Mouse (Mus musculus) hindbrain, embryonic 14.5 days (tissue): ENCODE data around the gene Prx. TPM values are rescaled to one million over a fixed set of nuclear protein-coding genes. Genes with fewer than 3 reads are reported as not detected.

ENCODE experiments used
- ATAC-seq: fragments of 200-750 bp; cut with Nextera tagmentation; 2 replicates; pipeline ENCODE4 v1.8.0; 2017; ENCODE audit warnings: moderate number of reproducible peaks, mild to moderate bottlenecking, moderate TSS enrichment, moderate library complexity; ENCODE audit not compliant: low FRiP score
- DNase-seq: peaks from one replicate; pipeline ENCODE4 v3.0.0-alpha.2; 2015; ENCODE audit warnings: low spot score
- H3K27ac ChIP-seq: fragments of 300-500 bp; sonication (generic); 2 replicates; pipeline ENCODE4 v1.5.1; 2014; ENCODE audit warnings: mild to moderate bottlenecking, moderate library complexity
- H3K27me3 ChIP-seq: fragments of 300-500 bp; sonication (generic); 2 replicates; pipeline ENCODE4 v1.6.1; 2014; ENCODE audit warnings: mild to moderate bottlenecking, low read length, mixed read lengths; ENCODE audit not compliant: control insufficient read depth, insufficient read depth
- H3K36me3 ChIP-seq: fragments of 300-500 bp; sonication (generic); replicated peaks from 2 replicates; pipeline ENCODE4 v1.6.1; 2014; ENCODE audit not compliant: control insufficient read depth, insufficient read depth
- H3K4me1 ChIP-seq: fragments of 300-500 bp; sonication (generic); replicated peaks from 2 replicates; pipeline ENCODE4 v1.6.1; 2014; ENCODE audit warnings: antibody characterized with exemption, low read length, mixed read lengths; ENCODE audit not compliant: control insufficient read depth, insufficient read depth
- H3K4me2 ChIP-seq: fragments of 300-500 bp; sonication (generic); replicated peaks from 2 replicates; pipeline ENCODE4 v1.6.1; 2014; ENCODE audit warnings: mild to moderate bottlenecking, moderate library complexity
- H3K4me3 ChIP-seq: fragments of 300-500 bp; sonication (generic); replicated peaks from 2 replicates; pipeline ENCODE4 v1.5.1; 2014; ENCODE audit warnings: mild to moderate bottlenecking, low read length
- H3K9ac ChIP-seq: fragments of 300-500 bp; sonication (generic); 2 replicates; pipeline ENCODE4 v1.6.1; 2014
- H3K9me3 ChIP-seq: fragments of 300-500 bp; sonication (generic); 2 replicates; pipeline ENCODE4 v1.6.1; 2016; ENCODE audit warnings: low read length; ENCODE audit not compliant: control insufficient read depth
- WGBS: fragments of 180-500 bp; shearing (Covaris S2); extraction: QIAGEN DNeasy Blood & Tissue Kit; methylation state at CpG from one replicate; pipeline ENCODE4 v1.1.7; 2014; 5-methylcytosine and 5-hydroxymethylcytosine counted together
- polyA plus RNA-seq: library from polyadenylated mRNA; unstranded; fragments of >200 nt; fragmentation: Nextera tagmentation; extraction: Ambion mirVana; gene quantifications from 2 replicates; pipeline ENCODE4 v1.2.1, GENCODE M21; 2014

Gene Prx
- polyA plus RNA-seq = 0.50 and 0.93 TPM in 2 replicates

- H3K36me3 ChIP-seq = no peaks in the 10 kb centered on the region
- H3K4me3 ChIP-seq = no peak within 1 kb of the TSS
- ATAC-seq (no peak), DNase-seq (no peak)
- H3K9me3 ChIP-seq = no peaks in the 10 kb centered on the region
- H3K4me1 ChIP-seq = no peaks in the 10 kb centered on the region
- H3K27ac ChIP-seq = no peak within 1 kb of the TSS
- H3K27me3 ChIP-seq = no peaks in the 10 kb centered on the region
- no peak within 1 kb of the TSS for H3K4me2 ChIP-seq
- WGBS = 73% methylated on average over 3 of the region's 3 CpGs
- H3K9ac ChIP-seq = no peak within 1 kb of the TSS
Measured at GRCm38 (mm10) chr7:27499036-27499435, at the start of gene Prx. Gene Prx (plus strand): TSS chr7:27499324.

GRCm38 (mm10) chr7:27451359-27451758 lies 47.8 kb upstream of the Prx start:
- Histone ChIP-seq H3K36me3 (no peaks in the 10 kb centered on the region), H3K4me1 (peaks cover 7% of the 10 kb centered on the region), H3K9ac (no peak overlapping the region), H3K4me2 (no peak overlapping the region), H3K27me3 (no peaks in the 10 kb centered on the region), H3K27ac (no peak overlapping the region), H3K4me3 (no peak overlapping the region), H3K9me3 (no peaks in the 10 kb centered on the region)
- DNase-seq (no peak), ATAC-seq (no peak)
- WGBS = 95% methylated on average over 2 of the region's 2 CpGs

GRCm38 (mm10) chr7:27452206-27452770 lies 46.8 kb upstream of the Prx start:
- Histone ChIP-seq H3K27ac (no peak overlapping the region), H3K4me3 (no peak overlapping the region), H3K9me3 (no peaks in the 10 kb centered on the region), H3K27me3 (no peaks in the 10 kb centered on the region), H3K9ac (no peak overlapping the region), H3K4me2 (no peak overlapping the region), H3K4me1 (no peaks in the 10 kb centered on the region; the same call in 1 of the 2 replicates), H3K36me3 (no peaks in the 10 kb centered on the region)
- no peak for DNase-seq
- ATAC-seq = no peak
- 55% methylated on average over 13 of the region's 13 CpGs for WGBS

GRCm38 (mm10) chr7:27454461-27455121 lies 44.5 kb upstream of the Prx start:
- ATAC-seq (no peak), DNase-seq (no peak)
- no peak overlapping the region for H3K4me2 ChIP-seq
- H3K9ac ChIP-seq = no peak overlapping the region
- no peak overlapping the region for H3K27ac ChIP-seq
- no peaks in the 10 kb centered on the region for H3K4me1 ChIP-seq
- no peaks in the 10 kb centered on the region for H3K27me3 ChIP-seq
- H3K36me3 ChIP-seq = no peaks in the 10 kb centered on the region
- H3K4me3 ChIP-seq = no peak overlapping the region
- WGBS = 82% methylated on average over 10 of the region's 10 CpGs
- H3K9me3 ChIP-seq = no peaks in the 10 kb centered on the region

GRCm38 (mm10) chr7:27455273-27455672 lies 43.9 kb upstream of the Prx start:
- no peak for ATAC-seq

GRCm38 (mm10) chr7:27458614-27459013 lies 40.5 kb upstream of the Prx start:
- WGBS = 91% methylated on average over 4 of the region's 4 CpGs
- Histone ChIP-seq H3K27ac (no peak overlapping the region), H3K9ac (no peak overlapping the region), H3K9me3 (no peaks in the 10 kb centered on the region), H3K36me3 (no peaks in the 10 kb centered on the region), H3K27me3 (no peaks in the 10 kb centered on the region), H3K4me3 (no peak overlapping the region), H3K4me1 (no peaks in the 10 kb centered on the region), H3K4me2 (no peak overlapping the region)
- ATAC-seq = no peak
- no peak for DNase-seq

More at GRCm38 (mm10) chr7:27455273-27455672, 43.9 kb upstream of the Prx start:
- no peaks in the 10 kb centered on the region for H3K4me1 ChIP-seq
- H3K27ac ChIP-seq = no peak overlapping the region
- H3K4me2 ChIP-seq = no peak overlapping the region
- 87% methylated on average over 3 of the region's 3 CpGs for WGBS
- no peaks in the 10 kb centered on the region for H3K27me3 ChIP-seq
- H3K9me3 ChIP-seq = no peaks in the 10 kb centered on the region
- no peak overlapping the region for H3K9ac ChIP-seq
- H3K4me3 ChIP-seq = no peak overlapping the region
- no peaks in the 10 kb centered on the region for H3K36me3 ChIP-seq
- no peak for DNase-seq

- DNase-seq = no peak
- no peak for ATAC-seq
- no peaks in the 10 kb centered on the region for H3K4me1 ChIP-seq
- no peaks in the 10 kb centered on the region for H3K9me3 ChIP-seq
- whole genome bisulfite sequencing = 89% methylated on average over 5 of the region's 5 CpGs
- no peak overlapping the region for H3K4me2 ChIP-seq
- H3K27ac ChIP-seq = no peak overlapping the region
- H3K36me3 ChIP-seq = no peaks in the 10 kb centered on the region
- H3K27me3 ChIP-seq = no peaks in the 10 kb centered on the region
- H3K9ac ChIP-seq = no peak overlapping the region
- no peak overlapping the region for H3K4me3 ChIP-seq
Measured at GRCm38 (mm10) chr7:27459640-27460039, 39.5 kb upstream of the Prx start.

GRCm38 (mm10) chr7:27460477-27460876 lies 38.6 kb upstream of the Prx start:
- Histone ChIP-seq H3K27ac (no peak overlapping the region), H3K27me3 (no peaks in the 10 kb centered on the region), H3K4me3 (no peak overlapping the region), H3K4me2 (no peak overlapping the region), H3K36me3 (no peaks in the 10 kb centered on the region), H3K4me1 (no peaks in the 10 kb centered on the region), H3K9me3 (no peaks in the 10 kb centered on the region), H3K9ac (no peak overlapping the region)
- ATAC-seq (no peak), DNase-seq (no peak)
- WGBS = 92% methylated on average over 6 of the region's 6 CpGs

GRCm38 (mm10) chr7:27467648-27468047 lies 31.5 kb upstream of the Prx start:
- H3K27ac ChIP-seq = no peak overlapping the region
- H3K9me3 ChIP-seq = no peaks in the 10 kb centered on the region
- H3K36me3 ChIP-seq = no peaks in the 10 kb centered on the region
- H3K4me3 ChIP-seq = no peak overlapping the region
- no peak overlapping the region for H3K9ac ChIP-seq
- 39% methylated on average over 4 of the region's 4 CpGs for WGBS
- no peaks in the 10 kb centered on the region for H3K27me3 ChIP-seq
- no peak overlapping the region for H3K4me2 ChIP-seq
- DNase-seq = no peak
- H3K4me1 ChIP-seq = no peaks in the 10 kb centered on the region
- ATAC-seq = no peak
